ENCODE assay signal across 20 mouse cellular contexts in the genomic region with DNA sequence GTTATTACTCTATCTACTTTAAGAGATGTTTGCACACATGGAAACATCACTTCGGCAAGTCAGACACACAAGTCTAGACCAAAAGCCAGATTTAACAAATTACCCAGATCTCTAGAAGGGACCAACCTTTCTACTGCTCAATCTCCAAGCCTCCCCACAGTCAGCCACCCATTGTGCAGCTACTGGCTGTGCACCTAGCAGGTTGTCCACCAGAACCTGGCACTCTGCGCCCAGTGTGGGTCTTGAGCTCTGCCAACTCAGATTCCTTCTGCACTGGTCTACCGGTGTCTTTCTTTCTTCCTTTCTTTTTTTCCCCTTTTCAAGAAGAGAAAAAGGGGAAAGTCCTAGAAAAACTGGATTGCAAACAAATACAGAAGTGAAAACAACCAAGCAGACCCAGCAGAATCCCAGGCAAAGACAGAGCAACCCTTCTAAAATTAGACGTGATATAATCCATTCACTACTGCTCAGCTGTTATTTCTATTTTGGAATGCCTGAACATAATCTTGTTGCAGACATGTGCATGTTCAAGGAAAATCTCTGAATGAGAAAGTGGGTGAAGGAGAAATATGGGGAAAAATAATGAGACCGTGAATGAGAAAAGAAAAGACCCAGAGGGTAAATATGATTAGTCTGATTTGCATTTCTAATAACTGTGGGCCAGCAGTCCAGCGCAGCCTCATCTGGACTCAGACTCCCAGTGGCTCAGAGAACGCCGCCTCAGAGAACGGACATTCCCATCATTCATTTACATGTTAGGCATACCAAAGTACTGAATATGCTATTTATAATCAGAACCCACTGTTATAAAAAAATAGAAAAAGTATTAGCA. TPM values are rescaled to one million over a fixed set of nuclear protein-coding genes. Genes with fewer than 3 reads are reported as not detected.
DNase-seq lines count a peak whose midpoint lies in the region; ATAC-seq and TF ChIP-seq lines count a peak whose summit lies in the region.
"Had no signal": no experiment of that assay in that cellular context is flagged by ENCODE, and none has a peak within 500 bp of the region (broad histone marks: within the 10 kb centered on the region; RNA-seq: fewer than 3 reads in every experiment).

No protein-coding gene starts in this region.

- intact Hi-C loops in gastrocnemius, adult 2 months (cut with DNase I): no loop called here
- intact Hi-C loops in gastrocnemius, postnatal 14 days (cut with DNase I; ENCODE audit: low total_unique reads): no loop called here

- H3K4me3 ChIP-seq in gastrocnemius, adult 2 months: peak overlapping the region; percentile 62
- H3K4me3 ChIP-seq in heart, embryonic 16.5 days (ENCODE audit: low read length): peak overlapping the region; percentile 25
- no peak overlapping the region for H3K4me3 ChIP-seq in midbrain, embryonic 15.5 days
- H3K4me3 ChIP-seq: embryonic facial prominence, embryonic 12.5 days; liver, embryonic 15.5 days; midbrain, embryonic 12.5 days had no signal

- no peak for TF ChIP-seq CTCF in gastrocnemius, adult 2 months (IDR thresholded peaks at IDR 0.05)

- H3K4me1 ChIP-seq in heart, embryonic 16.5 days (ENCODE audit: control insufficient read depth, insufficient read depth, low read length): peaks cover 11% of the 10 kb centered on the region; the same call in 1 of the 2 replicates
- H3K4me1 ChIP-seq in midbrain, embryonic 15.5 days: peaks cover 16% of the 10 kb centered on the region
- H3K4me1 ChIP-seq: embryonic facial prominence, embryonic 12.5 days; liver, embryonic 15.5 days; midbrain, embryonic 12.5 days had no signal

- 52% methylated on average over 9 of the region's 9 CpGs for WGBS in heart, embryonic 16.5 days
- WGBS in midbrain, embryonic 15.5 days: 45% methylated on average over 9 of the region's 9 CpGs

- H3K9ac ChIP-seq in heart, embryonic 16.5 days (ENCODE audit: low read length): peak overlapping the region; percentile 58
- no peak overlapping the region for H3K9ac ChIP-seq in midbrain, embryonic 15.5 days
- H3K9ac ChIP-seq: embryonic facial prominence, embryonic 12.5 days; liver, embryonic 15.5 days; midbrain, embryonic 12.5 days had no signal

- ATAC-seq in heart, embryonic 16.5 days (replicated peaks; ENCODE audit: extremely low read depth, insufficient read depth, low FRiP score): peak; percentile 91
- ATAC-seq in midbrain, embryonic 15.5 days (replicated peaks): no peak; the same call in 1 of the 2 replicates
- ATAC-seq: inflammation-experienced regulatory T-cells, adult 6 months had no signal

- DNase-seq in gastrocnemius, adult 2 months: peak; percentile 32
- no peak for DNase-seq in gastrocnemius, postnatal 14 days
- peak; percentile 20 for DNase-seq in brain, adult 2 months (ENCODE audit: low read depth, low spot score)
- no peak for DNase-seq in retina, embryonic 14.5 days (ENCODE audit: low spot score)
- no peak for DNase-seq in kidney, postnatal 36 days
- no peak for DNase-seq in cerebellum, adult 8-10 months
- DNase-seq: adrenal gland, postnatal 10 days; gastrocnemius, postnatal 10 days; lung, postnatal 14 days; right cerebral cortex, adult 18-20 months had no signal

- no peaks in the 10 kb centered on the region for H3K36me3 ChIP-seq in heart, embryonic 16.5 days (ENCODE audit: control insufficient read depth, insufficient read depth)
- H3K36me3 ChIP-seq in midbrain, embryonic 15.5 days (replicated peaks): no peaks in the 10 kb centered on the region
- H3K36me3 ChIP-seq: embryonic facial prominence, embryonic 12.5 days; liver, embryonic 15.5 days; midbrain, embryonic 12.5 days had no signal

- no peaks in the 10 kb centered on the region for H3K9me3 ChIP-seq in heart, embryonic 16.5 days (replicated peaks; ENCODE audit: control insufficient read depth, low read length)
- H3K9me3 ChIP-seq in midbrain, embryonic 15.5 days: no peaks in the 10 kb centered on the region
- H3K9me3 ChIP-seq: embryonic facial prominence, embryonic 12.5 days; liver, embryonic 15.5 days; midbrain, embryonic 12.5 days had no signal

- no peaks in the 10 kb centered on the region for H3K27me3 ChIP-seq in heart, embryonic 16.5 days (ENCODE audit: control insufficient read depth, insufficient read depth, low read length)
- H3K27me3 ChIP-seq in midbrain, embryonic 15.5 days (replicated peaks): no peaks in the 10 kb centered on the region
- H3K27me3 ChIP-seq: embryonic facial prominence, embryonic 12.5 days; liver, embryonic 15.5 days; midbrain, embryonic 12.5 days had no signal

- H3K4me2 ChIP-seq in heart, embryonic 16.5 days (ENCODE audit: low read depth, low read length): peak overlapping the region; percentile 50
- 0 out of 2 replicates have a peak overlapping the region, but pooled peaks have one; percentile 5 for H3K4me2 ChIP-seq in midbrain, embryonic 15.5 days
- H3K4me2 ChIP-seq: embryonic facial prominence, embryonic 12.5 days; liver, embryonic 15.5 days; midbrain, embryonic 12.5 days had no signal

- H3K27ac ChIP-seq in gastrocnemius, adult 2 months: peak overlapping the region; percentile 86
- peak overlapping the region; percentile 95 for H3K27ac ChIP-seq in heart, embryonic 16.5 days (ENCODE audit: low read length)
- no peak overlapping the region for H3K27ac ChIP-seq in midbrain, embryonic 15.5 days
- H3K27ac ChIP-seq: embryonic facial prominence, embryonic 12.5 days; kidney, postnatal 0 days; liver, embryonic 15.5 days; midbrain, embryonic 12.5 days had no signal

RNA-seq across cellular contexts. Expression of a gene that starts 27.0 kb away (rescaled TPM):
- 1 to 10 TPM; 1.7 to 1.8 TPM for total RNA-seq in gastrocnemius, adult 2 months (2021)
- 1 to 10 TPM; 2.1 to 3.6 TPM for total RNA-seq in gastrocnemius, postnatal 14 days (2021)
- polyA plus RNA-seq in heart, embryonic 16.5 days (2015; fragmentation: Nextera tagmentation; extraction: Ambion mirVana): 0.54 and 0.59 TPM in 2 replicates
- polyA plus RNA-seq in midbrain, embryonic 15.5 days (2015; fragmentation: Nextera tagmentation; extraction: Ambion mirVana): 4.5 and 5.0 TPM in 2 replicates
- total RNA-seq: ES-E14; neutrophil, adult 5-6 weeks had no signal
- polyA plus RNA-seq: C2C12; inflammation-experienced regulatory T-cells, adult 6 months; liver, embryonic 15.5 days had no signal

Comparison
In these comparisons a context has a peak if more than half of its experiments do, and no peak if none do; other contexts are left out.
1. DNase-seq: peak in gastrocnemius, adult 2 months (single experiment) and brain, adult 2 months (single experiment); none in gastrocnemius, postnatal 14 days (single experiment), retina, embryonic 14.5 days (single experiment), kidney, postnatal 36 days (0 of 2) and cerebellum, adult 8-10 months (single experiment).